Mouse (Mus musculus) erythroid progenitor cell, adult 5-6 weeks (primary cell): Measurements from ENCODE around the gene Bcl2l15. TPM values are rescaled to one million over a fixed set of nuclear protein-coding genes. Genes with fewer than 3 reads are reported as not detected.
"Not testable (repeated sequence)": the region's sequence is repeated elsewhere in the genome, so short reads cannot be mapped to it uniquely, and the experiment has no call there.

Source experiments
- ATAC-seq: replicated peaks from 2 replicates; pipeline ENCODE4 v1.8.0; 2016; ENCODE audit warnings: moderate number of reproducible peaks, mild to moderate bottlenecking, moderate TSS enrichment, inconsistent platforms; ENCODE audit not compliant: poor library complexity, low FRiP score, severe bottlenecking
- total RNA-seq, 2 experiments: library from RNA; stranded (forward) in 1 of 2; stranded (reverse) in 1 of 2; fragments of 150-400 nt in 1 of 2; fragments of 186-747, 209-891 nt in 1 of 2; gene quantifications; 2 replicates each; pipeline versions ENCODE4 v1.2.3 to v1.2.4; 2015 to 2017; ENCODE audit warnings: low replicate concordance in 2 of 2

Bcl2l15 gene
- 5.4 and 12.3 TPM in 2 replicates for total RNA-seq (2015; ENCODE audit: low replicate concordance)
- total RNA-seq (2017; ENCODE audit: low replicate concordance) = 1.7 and 5.3 TPM in 2 replicates

- no peak for ATAC-seq
These were observed at the start of gene Bcl2l15 for GRCm38 (mm10) chr3:103832426-103832825. TSS of gene Bcl2l15 (plus strand) at chr3:103832601.

GRCm38 (mm10) chr3:103782844-103783609, 49.4 kb upstream of the Bcl2l15 start:
- ATAC-seq = no peak

GRCm38 (mm10) chr3:103787225-103787624, 45.2 kb upstream of the Bcl2l15 start:
- ATAC-seq = no peak

GRCm38 (mm10) chr3:103789096-103789495, 43.3 kb upstream of the Bcl2l15 start:
- no peak for ATAC-seq

- ATAC-seq = peak; percentile 43
These were observed 42.5 kb upstream of the Bcl2l15 start for GRCm38 (mm10) chr3:103789891-103790345.

GRCm38 (mm10) chr3:103790346-103791145, 41.9 kb upstream of the Bcl2l15 start:
- ATAC-seq = peak; percentile 17; the same call in 1 of the 2 replicates

- ATAC-seq = peak; percentile 90
These were observed 40.9 kb upstream of the Bcl2l15 start, which contains the start of gene Hipk1 for GRCm38 (mm10) chr3:103791230-103792110. TSS of gene Hipk1 (minus strand) at chr3:103791563.

- ATAC-seq = not testable (repeated sequence)
These were observed 40.3 kb upstream of the Bcl2l15 start for GRCm38 (mm10) chr3:103792111-103792406.

- no peak for ATAC-seq
These were observed 39.8 kb upstream of the Bcl2l15 start for GRCm38 (mm10) chr3:103792566-103792965.

GRCm38 (mm10) chr3:103796389-103796788, 36.0 kb upstream of the Bcl2l15 start:
- ATAC-seq = no peak

- peak; percentile 89 for ATAC-seq
These were observed 32.9 kb upstream of the Bcl2l15 start for GRCm38 (mm10) chr3:103799507-103799906.

GRCm38 (mm10) chr3:103801631-103802531, 30.5 kb upstream of the Bcl2l15 start:
- ATAC-seq = peak; percentile 69

- ATAC-seq = no peak
These were observed 29.5 kb upstream of the Bcl2l15 start for GRCm38 (mm10) chr3:103802861-103803260.

GRCm38 (mm10) chr3:103805671-103806070, 26.7 kb upstream of the Bcl2l15 start:
- no peak for ATAC-seq

GRCm38 (mm10) chr3:103808891-103809798, 23.3 kb upstream of the Bcl2l15 start, which contains the start of the genes Dclre1b, Ap4b1 and Gm43064:
TSS of gene Dclre1b (minus strand) at chr3:103809444.
TSS of gene Ap4b1 (plus strand) at chr3:103809520.
TSS of gene Gm43064 (plus strand) at chr3:103809573.
- ATAC-seq = peak; percentile 86

- ATAC-seq = peak; percentile 41
These were observed 22.6 kb upstream of the Bcl2l15 start for GRCm38 (mm10) chr3:103809799-103810150.

- 0 out of 2 replicates have a peak, but pooled peaks have one; percentile 45 for ATAC-seq
These were observed 21.4 kb upstream of the Bcl2l15 start for GRCm38 (mm10) chr3:103810967-103811366.

GRCm38 (mm10) chr3:103827548-103827947, 4.9 kb upstream of the Bcl2l15 start:
- ATAC-seq = no peak
